Mouse (Mus musculus) cerebellum, adult 2 months (tissue): ENCODE measurements around the gene Ago4. TPM values are rescaled to one million over a fixed set of nuclear protein-coding genes. Genes with fewer than 3 reads are reported as not detected.
A peak's percentile ranks its signal among the peaks of the same experiment; 100 is the strongest.

Source experiments
- DNase-seq, 2 experiments: peaks; one replicate each; pipeline ENCODE4 v3.0.0; 2021
- H3K27ac ChIP-seq: fragments of 200-500 bp; 2 replicates; pipeline ENCODE4 v1.5.1; 2012; ENCODE audit warnings: low read length, control low read depth, inconsistent platforms; ENCODE audit not compliant: insufficient read depth
- H3K27me3 ChIP-seq: fragments of 200-500 bp; 2 replicates; pipeline ENCODE4 v1.6.1; 2012; ENCODE audit warnings: inconsistent platforms, mild to moderate bottlenecking, low read length, moderate library complexity; ENCODE audit not compliant: control insufficient read depth, insufficient read depth
- H3K4me1 ChIP-seq: fragments of 200-500 bp; 2 replicates; pipeline ENCODE4 v1.6.1; 2011; ENCODE audit warnings: low read length; ENCODE audit not compliant: control insufficient read depth, insufficient read depth
- H3K4me3 ChIP-seq: fragments of 200-500 bp; replicated peaks from 2 replicates; pipeline ENCODE3; 2011; ENCODE audit warnings: mild to moderate bottlenecking, low read depth, low read length, control low read depth; ENCODE audit not compliant: insufficient read depth
- CTCF ChIP-seq: fragments of 200-500 bp; IDR thresholded peaks from 2 replicates; pipeline ENCODE4 v1.5.1; 2011; ENCODE audit warnings: low read depth, mild to moderate bottlenecking, control low read depth, low read length, moderate library complexity, borderline replicate concordance; ENCODE audit not compliant: insufficient read depth
- POLR2A ChIP-seq: fragments of 200-500 bp; IDR thresholded peaks from 2 replicates; pipeline ENCODE4 v1.6.1; 2011; ENCODE audit warnings: low read length, control low read depth, borderline replicate concordance; ENCODE audit not compliant: insufficient read depth
- WGBS: fragments of 180-500 bp; shearing (Covaris S2); methylation state at CpG from one replicate; pipeline ENCODE4 v1.1.7; 2018; 5-methylcytosine and 5-hydroxymethylcytosine counted together
- polyA plus RNA-seq: library from polyadenylated mRNA; depleted of rRNA; stranded (reverse); fragments of >200 nt; gene quantifications from 2 replicates; pipeline ENCODE4 v1.2.3, GENCODE M21; 2012; rRNA removed

Gene Ago4
- 4.9 TPM in 2 replicates for polyA plus RNA-seq

DNA sequence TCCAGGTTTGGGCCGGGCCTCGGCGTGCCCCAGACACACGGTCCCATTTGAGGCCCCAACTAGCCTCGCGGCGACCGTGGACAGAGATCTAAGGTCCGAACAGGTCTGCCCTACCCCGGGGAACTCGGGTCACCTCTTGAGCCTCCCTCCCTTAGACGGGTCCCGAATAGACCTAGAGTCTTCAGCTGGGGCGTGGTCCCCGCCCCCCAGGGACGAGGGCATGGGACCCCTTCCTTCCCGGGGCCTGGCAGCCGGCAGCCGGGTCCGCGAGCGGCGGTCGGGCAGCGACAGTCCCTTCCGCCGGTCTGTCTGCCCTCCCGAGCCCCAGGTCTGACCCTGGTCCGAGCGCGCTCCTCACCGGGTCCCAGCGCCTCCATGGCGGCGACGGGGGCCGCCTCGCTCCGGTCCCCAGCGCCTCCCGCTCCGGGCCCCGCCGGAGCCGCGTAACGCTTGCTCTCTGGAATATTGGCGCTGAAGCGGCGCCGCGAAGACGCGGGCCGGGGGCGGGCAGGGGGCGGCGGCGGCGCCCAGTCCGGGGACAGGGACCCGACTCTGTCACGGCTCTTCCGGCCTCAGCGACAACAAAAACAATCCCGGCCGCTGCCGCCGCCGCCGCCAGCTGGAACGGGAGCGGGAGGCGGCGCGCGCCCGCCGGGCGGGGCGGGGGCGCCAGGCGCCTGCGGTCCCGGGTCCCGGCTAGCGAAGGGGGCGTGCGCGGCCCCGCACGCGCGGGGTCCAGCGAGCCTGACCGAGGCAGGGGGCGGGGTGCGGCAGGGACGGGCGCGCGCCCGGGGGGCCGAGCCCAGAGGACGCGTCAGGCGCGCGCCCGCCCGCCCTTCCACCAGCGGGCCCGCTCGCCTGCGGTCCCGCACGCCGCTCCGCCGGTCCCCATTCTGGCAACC lies at the start of gene Ago4:
Gene Ago4 (minus strand): TSS at position 646 of the 902 bp plus-strand sequence.
- DNase-seq: peak; percentile 73 to 75
- H3K4me3 ChIP-seq: peak within 1 kb of the TSS; percentile 94
- H3K27me3 ChIP-seq: no peaks in the 10 kb centered on the region
- H3K27ac ChIP-seq: peak within 1 kb of the TSS; percentile 67; the same call in 1 of the 2 replicates
- no peaks in the 10 kb centered on the region; the same call in 1 of the 2 replicates for H3K4me1 ChIP-seq
- WGBS: 2% methylated on average over 111 of the region's 120 CpGs
- TF ChIP-seq POLR2A: peak; percentile 76
- TF ChIP-seq CTCF: no peak

DNA sequence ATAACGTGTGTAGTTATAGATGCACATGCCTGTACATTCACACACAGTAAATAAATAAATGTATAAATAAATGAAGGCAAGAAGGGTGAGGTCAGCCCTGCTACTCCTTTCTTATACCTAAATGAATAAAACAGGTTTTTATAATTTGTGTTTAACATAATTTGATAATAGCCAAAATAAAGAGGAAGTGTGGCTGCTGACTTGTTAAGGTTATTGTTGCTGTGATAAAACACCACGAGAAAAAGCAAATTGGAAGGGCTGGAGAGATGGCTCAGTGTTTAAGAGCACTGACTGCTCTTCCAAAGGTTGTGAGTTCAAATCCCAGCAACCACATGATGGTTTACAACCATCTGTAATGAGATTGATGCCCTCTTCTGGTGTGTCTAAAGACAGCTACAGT lies 45.8 kb upstream of the Ago4 start:
- Histone ChIP-seq H3K27ac (no peak overlapping the region), H3K4me1 (no peaks in the 10 kb centered on the region), H3K4me3 (no peak overlapping the region), H3K27me3 (no peaks in the 10 kb centered on the region)
- TF ChIP-seq CTCF (no peak), POLR2A (no peak)
- no peak for DNase-seq
- WGBS: 89% methylated on average over 2 of the region's 2 CpGs

DNA sequence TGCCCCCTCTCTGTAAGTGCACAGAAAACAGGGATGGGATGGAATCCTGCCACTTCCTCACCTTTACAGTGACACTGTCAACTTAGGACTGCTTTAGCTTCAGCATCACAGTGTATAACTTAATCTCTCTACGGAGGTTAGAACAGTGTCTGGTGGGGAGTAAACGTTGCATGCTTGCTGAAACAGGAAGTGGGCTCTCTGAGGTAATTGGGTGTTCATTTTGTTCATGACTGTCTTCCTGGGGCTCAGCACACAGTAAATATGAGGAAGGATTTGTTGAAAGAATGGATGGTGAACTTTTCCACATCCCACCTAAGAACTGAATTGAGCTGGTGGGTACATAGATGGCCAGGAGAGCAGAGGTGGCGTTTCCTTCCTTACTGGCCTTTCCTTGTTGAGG lies 44.6 kb upstream of the Ago4 start:
- H3K4me3 ChIP-seq: no peak overlapping the region
- WGBS: 89% methylated on average over 3 of the region's 3 CpGs
- no peak overlapping the region for H3K27ac ChIP-seq
- H3K27me3 ChIP-seq: no peaks in the 10 kb centered on the region
- TF ChIP-seq CTCF: no peak
- TF ChIP-seq POLR2A: no peak
- no peaks in the 10 kb centered on the region for H3K4me1 ChIP-seq
- DNase-seq: no peak

DNA sequence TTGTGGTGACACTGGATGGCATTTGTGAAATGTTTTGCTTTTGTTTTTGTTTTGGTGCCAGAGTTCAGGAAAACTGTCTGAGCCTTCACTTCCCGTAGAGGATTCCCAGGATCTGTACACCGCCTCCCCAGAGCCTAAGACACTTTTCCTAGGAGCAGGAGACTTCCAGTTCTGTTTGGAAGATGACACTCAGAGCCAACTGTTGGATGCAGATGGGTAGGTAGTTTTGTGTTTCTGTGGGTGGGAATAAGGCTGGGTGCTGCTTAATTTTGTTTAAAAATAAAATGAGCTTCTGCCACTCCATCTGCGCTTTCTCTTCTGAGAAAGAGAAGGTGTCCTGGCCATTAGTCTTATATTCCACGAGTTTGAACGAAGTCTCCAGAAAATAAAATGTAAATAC lies 43.0 kb upstream of the Ago4 start:
- H3K4me1 ChIP-seq: no peaks in the 10 kb centered on the region
- no peak for TF ChIP-seq POLR2A
- DNase-seq: no peak
- WGBS: 93% methylated on average over 5 of the region's 5 CpGs
- no peak overlapping the region for H3K27ac ChIP-seq
- no peak overlapping the region for H3K4me3 ChIP-seq
- no peaks in the 10 kb centered on the region for H3K27me3 ChIP-seq

DNA sequence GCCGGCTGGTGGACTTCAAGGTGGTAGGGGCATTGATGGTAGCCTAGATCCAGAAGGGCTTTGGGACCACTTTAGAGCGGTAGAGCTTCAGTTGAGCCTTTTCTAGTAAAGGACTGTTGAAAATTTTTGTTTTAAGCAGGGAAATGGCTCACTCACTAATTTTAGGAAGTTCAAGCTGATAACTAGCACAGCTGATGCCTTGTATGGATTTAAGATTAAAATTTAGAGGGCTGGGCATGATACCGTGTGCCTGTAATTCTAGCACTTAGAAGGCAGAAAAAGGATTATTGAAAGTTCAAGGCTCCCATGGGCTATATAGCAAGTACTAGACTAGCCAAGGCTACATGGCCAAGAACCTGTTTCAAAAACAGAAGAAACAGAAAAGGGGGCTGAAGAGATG lies 36.5 kb upstream of the Ago4 start:
- Histone ChIP-seq H3K27me3 (no peaks in the 10 kb centered on the region), H3K4me1 (no peaks in the 10 kb centered on the region), H3K27ac (no peak overlapping the region), H3K4me3 (no peak overlapping the region)
- TF ChIP-seq POLR2A (no peak), CTCF (no peak)
- WGBS: 92% methylated on average over 3 of the region's 3 CpGs
- DNase-seq: no peak

DNA sequence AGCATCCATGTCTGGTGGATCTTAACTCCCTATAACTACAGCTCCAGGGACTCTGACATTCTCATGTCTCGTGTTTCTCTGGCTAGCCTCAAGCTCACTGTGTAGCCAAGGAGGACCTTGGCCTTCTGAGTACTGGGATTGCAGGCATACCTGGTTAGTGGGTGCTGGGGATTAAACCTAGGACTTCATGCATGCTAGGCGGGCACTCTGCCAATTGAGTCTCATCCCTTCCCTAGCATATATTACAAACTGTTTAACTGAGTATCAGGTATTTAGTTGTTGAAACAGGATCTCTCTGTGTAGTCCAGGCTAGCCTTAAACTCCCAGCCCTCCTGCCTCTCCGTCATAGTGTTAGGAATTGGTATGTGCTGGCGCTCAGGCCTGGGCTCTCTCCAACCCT lies 34.0 kb upstream of the Ago4 start:
- TF ChIP-seq POLR2A: no peak
- no peak for TF ChIP-seq CTCF
- Histone ChIP-seq H3K27me3 (no peaks in the 10 kb centered on the region), H3K4me1 (no peaks in the 10 kb centered on the region), H3K27ac (no peak overlapping the region), H3K4me3 (no peak overlapping the region)
- WGBS: 95% methylated on average over 4 of the region's 4 CpGs
- no peak for DNase-seq

DNA sequence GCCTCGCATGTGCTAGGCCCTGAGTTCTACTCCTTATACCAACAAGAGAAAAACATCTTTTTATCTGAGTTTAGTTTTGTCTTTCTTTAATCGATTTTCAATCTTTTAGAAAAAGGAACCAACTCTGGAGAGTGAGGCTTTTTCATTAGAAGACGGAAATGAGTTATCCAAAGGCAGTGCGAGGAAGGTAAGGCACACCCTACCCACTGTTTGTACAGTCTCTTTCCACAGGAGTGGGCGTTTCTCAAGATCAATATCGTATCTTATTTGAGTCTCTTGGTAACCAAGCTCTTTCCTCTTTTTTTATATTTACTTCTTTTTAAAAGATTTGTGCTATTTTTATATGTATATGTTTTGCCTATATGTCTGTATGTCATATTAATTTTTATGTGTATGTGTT lies 30.5 kb upstream of the Ago4 start:
- no peak overlapping the region for H3K4me3 ChIP-seq
- TF ChIP-seq POLR2A (no peak), CTCF (no peak)
- WGBS: 93% methylated on average over 6 of the region's 6 CpGs
- no peak overlapping the region for H3K27ac ChIP-seq
- H3K27me3 ChIP-seq: no peaks in the 10 kb centered on the region
- no peaks in the 10 kb centered on the region for H3K4me1 ChIP-seq
- DNase-seq: no peak

DNA sequence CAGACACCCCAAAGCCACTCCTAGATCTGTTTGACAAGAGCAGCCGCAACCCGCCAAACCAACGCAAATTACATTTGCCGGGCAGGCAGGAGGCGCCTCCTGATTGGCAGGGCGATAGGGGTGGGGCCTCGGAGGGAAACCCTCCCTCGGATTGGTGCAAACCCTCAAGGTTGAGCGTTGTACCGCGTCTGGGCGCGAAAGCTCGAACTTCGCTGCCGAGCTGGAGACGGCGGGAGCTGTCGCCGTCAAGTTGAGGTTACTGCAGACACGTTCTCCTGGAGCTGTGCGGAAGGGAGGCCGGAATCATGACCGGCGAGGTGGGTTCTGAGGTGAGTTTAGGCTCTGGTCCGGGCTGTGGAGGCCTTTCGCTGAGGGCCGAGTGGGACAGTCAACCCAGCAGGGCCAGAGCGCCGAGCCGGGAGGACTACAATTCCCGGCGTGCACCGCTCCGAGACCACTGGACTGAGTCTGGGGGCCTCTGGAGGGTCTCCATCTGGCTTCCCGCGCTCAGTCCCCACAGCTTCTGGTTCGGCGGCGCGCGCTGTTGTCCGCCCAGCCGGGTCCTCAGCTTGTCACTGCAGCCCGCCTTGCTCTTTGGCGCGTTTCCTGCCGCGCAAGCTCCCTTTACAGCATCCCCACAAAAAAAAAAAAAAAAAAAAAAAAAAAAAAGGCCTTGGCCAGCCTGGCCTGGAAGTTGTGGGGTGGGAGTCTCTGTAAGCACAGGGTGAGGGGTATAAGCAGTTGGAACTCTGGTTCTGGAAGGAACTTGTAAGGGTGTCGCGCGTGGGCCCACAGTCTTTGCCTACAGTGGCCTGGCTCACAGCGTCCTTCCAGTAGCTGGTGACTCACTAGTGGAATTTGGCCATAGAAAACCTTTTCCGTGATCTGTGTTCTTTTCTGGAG lies 23.8 kb upstream of the Ago4 start, which contains the start of gene Clspn:
Gene Clspn (plus strand): TSS at position 127 of the 903 bp plus-strand sequence.
- no peaks in the 10 kb centered on the region for H3K4me1 ChIP-seq
- no peak within 1 kb of the TSS for H3K27ac ChIP-seq
- DNase-seq: peak; percentile 77 to 78
- no peak for TF ChIP-seq POLR2A
- no peak for TF ChIP-seq CTCF
- WGBS: 1% methylated on average over 54 of the region's 54 CpGs
- H3K27me3 ChIP-seq: no peaks in the 10 kb centered on the region
- peak within 1 kb of the TSS; percentile 69 for H3K4me3 ChIP-seq
